Mouse (Mus musculus) heart, embryonic 16.5 days (tissue): ENCODE data around the gene Pofut1. TPM values are rescaled to one million over a fixed set of nuclear protein-coding genes. Genes with fewer than 3 reads are reported as not detected.
"Not testable (repeated sequence)": the region's sequence is repeated elsewhere in the genome, so short reads cannot be mapped to it uniquely, and the experiment has no call there.

Source experiments
- ATAC-seq: fragments of 200-750 bp; cut with Nextera tagmentation; replicated peaks from 2 replicates; pipeline ENCODE4 v1.8.0; 2017; ENCODE audit warnings: moderate number of reproducible peaks; ENCODE audit not compliant: insufficient read depth, low FRiP score; ENCODE audit errors: extremely low read depth
- H3K27ac ChIP-seq: fragments of 300-500 bp; sonication (generic); 2 replicates; pipeline ENCODE4 v1.5.1; 2014; ENCODE audit warnings: mild to moderate bottlenecking, low read length, control low read depth, moderate library complexity
- H3K27me3 ChIP-seq: fragments of 300-500 bp; sonication (generic); 2 replicates; pipeline ENCODE4 v1.6.1; 2014; ENCODE audit warnings: low read length, mixed read lengths; ENCODE audit not compliant: control insufficient read depth, insufficient read depth
- H3K36me3 ChIP-seq: fragments of 300-500 bp; sonication (generic); 2 replicates; pipeline ENCODE4 v1.6.1; 2014; ENCODE audit not compliant: control insufficient read depth, insufficient read depth
- H3K4me1 ChIP-seq: fragments of 300-500 bp; sonication (generic); 2 replicates; pipeline ENCODE4 v1.6.1; 2014; ENCODE audit warnings: low read length, mixed read lengths; ENCODE audit not compliant: control insufficient read depth, insufficient read depth
- H3K4me2 ChIP-seq: fragments of 300-500 bp; sonication (generic); 2 replicates; pipeline ENCODE4 v1.6.1; 2014; ENCODE audit warnings: low read depth, mild to moderate bottlenecking, control low read depth, low read length
- H3K4me3 ChIP-seq: fragments of 300-500 bp; sonication (generic); 2 replicates; pipeline ENCODE4 v1.5.1; 2014; ENCODE audit warnings: mild to moderate bottlenecking, control low read depth, low read length
- H3K9ac ChIP-seq: fragments of 300-500 bp; sonication (generic); 2 replicates; pipeline ENCODE4 v1.6.1; 2014; ENCODE audit warnings: low read length, control low read depth
- H3K9me3 ChIP-seq: fragments of 300-500 bp; sonication (generic); replicated peaks from 2 replicates; pipeline ENCODE4 v1.6.1; 2016; ENCODE audit warnings: low read length; ENCODE audit not compliant: control insufficient read depth
- WGBS: fragments of 180-500 bp; shearing (Covaris S2); extraction: QIAGEN DNeasy Blood & Tissue Kit; methylation state at CpG from one replicate; pipeline ENCODE4 v1.1.7; 2014; 5-methylcytosine and 5-hydroxymethylcytosine counted together
- polyA plus RNA-seq: library from polyadenylated mRNA; unstranded; fragments of >200 nt; fragmentation: Nextera tagmentation; extraction: Ambion mirVana; gene quantifications from 2 replicates; pipeline ENCODE4 v1.2.1, GENCODE M21; 2015

The Pofut1 gene
- polyA plus RNA-seq, 1 experiment from 2014 or later, result 4.0 TPM

GRCm38 (mm10) chr2:153274919-153275247, 33.5 kb downstream of the Pofut1 start:
- Histone ChIP-seq H3K4me3 (no peak overlapping the region), H3K9ac (no peak overlapping the region), H3K27ac (no peak overlapping the region), H3K4me1 (peaks cover 2% of the 10 kb centered on the region; the same call in 1 of the 2 replicates), H3K4me2 (no peak overlapping the region), H3K9me3 (no peaks in the 10 kb centered on the region), H3K27me3 (no peaks in the 10 kb centered on the region), H3K36me3 (no peaks in the 10 kb centered on the region)
- WGBS, result 78% methylated on average over 6 of the region's 6 CpGs
- no peak for ATAC-seq

- H3K4me1 ChIP-seq, H3K27me3 ChIP-seq, H3K9me3 ChIP-seq, H3K4me3 ChIP-seq, H3K27ac ChIP-seq, H3K4me2 ChIP-seq, ATAC-seq, H3K36me3 ChIP-seq, H3K9ac ChIP-seq: not testable (repeated sequence)
- 68% methylated on average over 3 of the region's 3 CpGs for WGBS
These were observed 34.2 kb downstream of the Pofut1 start for GRCm38 (mm10) chr2:153275577-153275976.

- H3K4me1 ChIP-seq, result no peaks in the 10 kb centered on the region
- H3K9ac ChIP-seq, result no peak overlapping the region
- no peaks in the 10 kb centered on the region for H3K9me3 ChIP-seq
- ATAC-seq, result no peak
- H3K27me3 ChIP-seq, result no peaks in the 10 kb centered on the region
- H3K4me2 ChIP-seq, result no peak overlapping the region
- WGBS, result 89% methylated on average over 8 of the region's 8 CpGs
- no peak overlapping the region for H3K27ac ChIP-seq
- no peaks in the 10 kb centered on the region for H3K36me3 ChIP-seq
- H3K4me3 ChIP-seq, result no peak overlapping the region
These were observed 35.1 kb downstream of the Pofut1 start for GRCm38 (mm10) chr2:153276440-153276839.

- WGBS, result 87% methylated on average over 5 of the region's 5 CpGs
- H3K9me3 ChIP-seq, H3K9ac ChIP-seq, H3K4me2 ChIP-seq, H3K4me3 ChIP-seq, H3K27ac ChIP-seq, ATAC-seq, H3K36me3 ChIP-seq, H3K27me3 ChIP-seq, H3K4me1 ChIP-seq: not testable (repeated sequence)
These were observed 35.5 kb downstream of the Pofut1 start for GRCm38 (mm10) chr2:153276846-153277245.

GRCm38 (mm10) chr2:153278357-153278756, 37.0 kb downstream of the Pofut1 start:
- ATAC-seq, result no peak
- no peaks in the 10 kb centered on the region for H3K36me3 ChIP-seq
- WGBS, result 87% methylated on average over 5 of the region's 5 CpGs

GRCm38 (mm10) chr2:153283919-153284318, 42.6 kb downstream of the Pofut1 start:
- Histone ChIP-seq H3K4me3 (no peak overlapping the region), H3K4me2 (no peak overlapping the region), H3K27me3 (no peaks in the 10 kb centered on the region), H3K27ac (no peak overlapping the region), H3K36me3 (no peaks in the 10 kb centered on the region), H3K4me1 (peaks cover 3% of the 10 kb centered on the region; the same call in 1 of the 2 replicates), H3K9me3 (no peaks in the 10 kb centered on the region), H3K9ac (no peak overlapping the region)
- WGBS, result 85% methylated on average over 6 of the region's 6 CpGs
- no peak for ATAC-seq

More at GRCm38 (mm10) chr2:153278357-153278756, 37.0 kb downstream of the Pofut1 start:
- no peak overlapping the region for H3K9ac ChIP-seq
- H3K4me1 ChIP-seq, result no peaks in the 10 kb centered on the region
- no peaks in the 10 kb centered on the region for H3K27me3 ChIP-seq
- H3K27ac ChIP-seq, result no peak overlapping the region
- no peak overlapping the region for H3K4me2 ChIP-seq
- H3K9me3 ChIP-seq, result no peaks in the 10 kb centered on the region
- H3K4me3 ChIP-seq, result no peak overlapping the region

GRCm38 (mm10) chr2:153286524-153286923, 45.2 kb downstream of the Pofut1 start:
- 79% methylated on average over 4 of the region's 4 CpGs for WGBS
- Histone ChIP-seq H3K27me3 (no peaks in the 10 kb centered on the region), H3K9ac (no peak overlapping the region), H3K9me3 (no peaks in the 10 kb centered on the region), H3K27ac (no peak overlapping the region), H3K4me3 (no peak overlapping the region), H3K36me3 (no peaks in the 10 kb centered on the region), H3K4me2 (no peak overlapping the region), H3K4me1 (peaks cover 8% of the 10 kb centered on the region; the same call in 1 of the 2 replicates)
- ATAC-seq, result no peak

- H3K27ac ChIP-seq, result no peak overlapping the region
- no peak overlapping the region for H3K4me2 ChIP-seq
- no peaks in the 10 kb centered on the region for H3K36me3 ChIP-seq
- no peaks in the 10 kb centered on the region for H3K9me3 ChIP-seq
- peaks cover 16% of the 10 kb centered on the region for H3K4me1 ChIP-seq
- ATAC-seq, result no peak
- no peak overlapping the region for H3K4me3 ChIP-seq
- no peak overlapping the region for H3K9ac ChIP-seq
- 41% methylated on average over 6 of the region's 6 CpGs for WGBS
- no peaks in the 10 kb centered on the region for H3K27me3 ChIP-seq
These were observed 46.5 kb downstream of the Pofut1 start for GRCm38 (mm10) chr2:153287835-153288234.

GRCm38 (mm10) chr2:153290938-153291928, 49.9 kb downstream of the Pofut1 start, which contains the start of gene Kif3b:
Gene Kif3b, plus strand, starts transcription at chr2:153291413.
- Histone ChIP-seq H3K9ac (peak within 1 kb of the TSS; percentile 93), H3K36me3 (no peaks in the 10 kb centered on the region), H3K27me3 (no peaks in the 10 kb centered on the region), H3K4me3 (peak within 1 kb of the TSS; percentile 97), H3K9me3 (no peaks in the 10 kb centered on the region), H3K4me2 (peak within 1 kb of the TSS; percentile 96), H3K4me1 (peaks cover 16% of the 10 kb centered on the region), H3K27ac (peak within 1 kb of the TSS; percentile 41; the same call in 1 of the 2 replicates)
- ATAC-seq, result peak; percentile 91
- WGBS, result 2% methylated on average over 63 of the region's 63 CpGs
